Mouse (Mus musculus) brain, embryonic 18.5 days (tissue): ENCODE measurements around the gene Id2.

Experiments
- DNase-seq: peaks from one replicate; pipeline ENCODE4 v3.0.0-alpha.2; 2012; ENCODE audit warnings: low read depth, low spot score

The Id2 gene

GRCm38 (mm10) chr12:25097052-25097209, at the start of gene Id2:
TSS of gene Id2 (minus strand) at chr12:25097140.
- DNase-seq = no peak

DNA sequence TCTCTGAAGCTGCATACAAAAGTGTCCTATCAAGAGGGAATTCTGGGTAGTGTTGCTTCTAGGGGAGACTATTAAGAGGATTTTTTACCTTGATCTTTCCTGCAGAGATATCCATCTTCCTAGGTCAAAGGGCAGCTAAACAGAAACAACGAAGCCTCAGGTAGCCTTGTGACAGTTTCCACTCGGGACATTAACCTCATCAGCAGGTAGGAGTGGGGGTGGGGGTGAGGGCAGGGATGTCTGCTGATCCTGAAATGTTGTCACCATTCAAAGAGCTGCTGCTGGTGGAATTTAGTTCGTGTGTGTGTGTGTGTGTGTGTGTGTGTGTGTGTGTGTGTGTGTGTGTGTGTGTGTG, 48.4 kb upstream of the Id2 start:
- no peak for DNase-seq

GRCm38 (mm10) chr12:25144591-25145343, 47.8 kb upstream of the Id2 start:
- DNase-seq = no peak

DNA sequence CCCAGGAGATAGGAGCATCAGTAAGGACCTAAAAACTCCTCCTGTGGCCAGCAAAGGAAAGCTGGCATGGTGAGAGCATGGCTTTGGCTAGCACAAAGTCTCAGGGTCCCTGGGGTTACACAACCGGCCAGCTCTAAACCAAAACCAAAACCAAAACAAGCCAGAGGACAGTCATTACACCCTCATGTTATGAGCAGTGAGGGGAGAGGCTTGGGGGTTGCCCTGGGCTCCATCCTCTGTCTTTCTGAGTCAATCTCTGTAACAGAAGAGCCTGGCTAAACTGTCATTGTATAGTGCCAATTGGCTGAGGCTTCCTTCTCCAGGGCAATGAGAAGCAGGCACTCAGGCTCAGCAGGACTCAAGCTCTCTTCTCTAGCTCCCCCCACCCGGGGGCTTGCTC, 46.6 kb upstream of the Id2 start:
- DNase-seq = no peak

DNA sequence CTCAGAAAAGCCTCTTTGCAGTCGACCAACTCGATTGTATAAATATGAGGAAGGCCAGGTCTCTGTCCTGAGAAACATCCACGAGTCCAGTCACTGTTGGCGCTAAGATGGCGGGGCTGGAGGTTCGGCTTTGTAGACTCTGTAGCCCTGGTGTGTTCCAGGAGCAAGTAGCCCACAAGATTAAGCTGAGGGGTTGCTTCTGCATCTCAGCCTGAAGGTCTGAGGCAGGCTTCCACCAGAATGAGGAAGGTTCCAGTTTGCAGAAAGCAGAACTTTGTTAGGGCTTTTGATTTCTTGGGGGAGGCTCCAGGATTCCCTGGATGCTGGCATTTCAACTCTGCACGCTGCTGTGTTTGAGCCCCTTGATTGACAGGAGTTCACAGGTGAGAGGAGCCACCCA, 45.3 kb upstream of the Id2 start:
- no peak for DNase-seq

GRCm38 (mm10) chr12:25141311-25141710, 44.4 kb upstream of the Id2 start:
- no peak for DNase-seq

DNA sequence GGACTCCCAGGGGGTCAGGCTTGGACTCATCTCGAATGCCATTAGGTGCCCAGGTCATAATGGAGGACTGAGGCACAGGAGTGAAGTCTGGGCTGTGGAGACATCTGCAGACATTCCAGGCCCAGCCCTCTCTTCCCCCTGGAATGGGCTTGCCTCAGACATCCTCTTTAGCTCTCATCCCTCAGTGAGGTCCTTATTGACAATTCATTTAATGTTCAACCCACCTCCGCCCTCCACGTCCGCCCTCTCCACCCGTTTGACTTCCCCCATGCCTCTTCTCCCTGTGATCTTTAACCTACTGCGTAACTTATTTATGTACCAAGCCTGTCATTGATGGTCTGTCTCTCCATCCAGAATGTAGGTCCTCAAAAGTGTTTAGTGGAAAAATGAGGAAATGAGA, 43.2 kb upstream of the Id2 start:
- DNase-seq = no peak

DNA sequence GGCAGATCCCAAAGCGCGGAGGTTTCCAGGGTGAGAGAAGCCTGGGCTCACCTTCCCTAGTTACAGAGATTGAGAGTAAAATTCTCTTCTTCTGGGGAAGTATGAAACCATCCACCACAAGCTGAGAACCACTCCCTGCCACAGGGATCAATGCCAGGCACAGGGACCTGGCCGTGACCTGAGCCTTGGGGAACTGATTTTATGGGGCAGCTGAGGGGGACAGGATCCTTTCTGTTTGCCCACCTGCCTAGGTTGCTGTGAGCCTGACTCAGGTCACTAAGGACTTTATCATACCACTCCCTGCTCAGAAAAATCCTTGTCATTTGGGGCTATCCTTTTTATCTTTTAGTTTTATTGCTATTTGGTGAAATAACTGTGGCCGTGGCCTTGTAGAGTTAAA, 41.7 kb upstream of the Id2 start:
- no peak for DNase-seq

DNA sequence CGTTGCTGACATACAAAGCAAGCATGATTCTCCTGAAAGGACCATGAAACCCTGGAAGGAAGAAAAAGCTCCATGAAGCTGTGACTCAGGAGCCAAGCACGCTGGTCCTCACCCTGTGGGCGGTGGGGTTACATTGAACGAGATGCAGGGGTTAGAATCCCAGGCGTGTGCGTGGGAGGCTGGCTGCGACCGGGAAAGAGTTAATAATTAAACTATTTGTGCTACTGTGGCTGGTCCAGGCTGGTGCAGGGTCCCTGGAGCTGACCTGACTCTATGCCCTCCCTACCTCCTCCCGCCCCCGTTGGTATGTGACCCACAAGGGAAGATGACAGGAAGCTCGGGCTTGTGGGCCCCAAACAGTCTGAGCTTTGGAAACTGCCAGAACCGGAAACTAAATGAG, 35.1 kb upstream of the Id2 start:
- DNase-seq = no peak

- DNase-seq = no peak
Measured at GRCm38 (mm10) chr12:25127629-25128028, 30.7 kb upstream of the Id2 start.

GRCm38 (mm10) chr12:25126228-25126627, 29.3 kb upstream of the Id2 start:
- no peak for DNase-seq

- DNase-seq = no peak
Measured at GRCm38 (mm10) chr12:25125239-25125776, 28.4 kb upstream of the Id2 start.

DNA sequence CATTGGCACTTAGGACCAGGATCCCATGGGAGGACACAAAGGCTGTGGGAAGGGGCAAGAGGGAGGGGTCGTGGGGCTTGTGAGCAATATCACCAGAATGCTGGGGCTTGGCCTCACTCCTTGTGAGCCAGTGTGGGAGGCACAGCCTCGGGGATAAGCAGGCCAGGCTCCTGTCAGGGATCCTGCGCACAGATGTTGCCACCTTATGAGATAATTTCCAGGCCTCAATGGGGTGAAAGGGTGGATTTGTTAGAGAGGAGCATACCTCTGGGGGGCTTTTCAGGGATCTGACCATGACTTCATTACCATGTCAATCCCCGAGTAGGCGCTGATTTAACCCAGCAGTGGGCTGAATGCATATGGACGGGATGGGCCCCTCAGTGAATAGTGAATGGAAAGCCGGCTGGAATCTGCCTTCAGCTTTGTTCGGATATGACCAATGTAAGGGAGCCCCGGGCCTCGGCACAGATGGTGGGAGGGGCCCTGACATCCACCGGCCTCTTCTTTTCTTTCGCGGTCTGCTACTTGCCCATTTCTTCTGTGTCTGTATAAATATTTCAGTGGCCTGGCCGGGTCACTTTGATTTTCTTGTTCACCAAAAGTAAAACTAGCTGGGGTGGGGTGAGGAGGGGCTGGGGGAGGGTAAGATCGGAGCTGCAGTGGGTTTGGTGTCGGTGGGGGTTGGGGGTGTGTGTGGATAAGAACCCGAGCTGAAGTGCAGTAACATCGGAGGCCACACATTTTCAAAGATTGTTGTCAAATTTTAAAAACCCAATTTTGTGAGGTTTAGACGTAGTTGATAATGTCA, 27.7 kb upstream of the Id2 start:
- no peak for DNase-seq

DNA sequence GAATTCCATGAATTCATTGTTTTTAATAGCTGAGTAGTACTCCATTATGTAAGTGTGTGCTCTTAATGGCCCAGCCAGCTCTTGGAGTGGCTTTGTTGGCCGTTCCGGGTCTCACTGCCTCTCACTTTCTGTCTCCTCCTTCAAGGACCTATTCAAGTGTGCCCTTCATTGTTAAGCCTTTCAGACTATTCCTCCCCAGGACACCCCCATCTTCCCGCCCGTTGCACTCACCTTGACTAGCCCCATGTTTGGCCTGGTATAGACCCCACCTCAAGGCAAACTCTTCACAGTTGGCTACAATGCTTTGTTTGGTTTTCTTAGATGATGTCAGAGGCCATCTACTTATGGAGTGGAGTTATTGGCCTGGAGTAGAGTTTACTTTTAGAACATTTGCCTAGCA, 23.8 kb upstream of the Id2 start:
- no peak for DNase-seq

DNA sequence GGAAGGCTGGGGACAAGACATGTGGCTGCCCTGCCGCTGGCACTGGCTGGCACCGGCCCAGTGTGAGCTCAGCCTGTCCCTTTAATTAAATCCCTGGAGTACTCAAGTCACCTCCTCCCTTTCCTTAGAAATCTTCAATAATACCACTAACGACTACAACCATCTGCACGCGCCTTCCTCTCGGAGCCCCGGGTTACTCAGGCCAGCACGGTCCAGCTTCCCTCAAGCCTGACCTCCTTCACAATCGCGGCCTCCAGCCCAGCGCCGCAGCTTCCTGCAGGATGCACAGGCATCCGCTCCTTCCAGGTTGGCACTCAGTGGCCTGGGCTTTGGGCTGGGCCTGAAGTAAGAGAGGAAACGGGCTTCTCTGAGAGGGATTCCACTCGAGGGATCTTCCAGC, 22.3 kb upstream of the Id2 start:
- DNase-seq = no peak

GRCm38 (mm10) chr12:25117856-25118511, 21.0 kb upstream of the Id2 start:
- DNase-seq = no peak

DNA sequence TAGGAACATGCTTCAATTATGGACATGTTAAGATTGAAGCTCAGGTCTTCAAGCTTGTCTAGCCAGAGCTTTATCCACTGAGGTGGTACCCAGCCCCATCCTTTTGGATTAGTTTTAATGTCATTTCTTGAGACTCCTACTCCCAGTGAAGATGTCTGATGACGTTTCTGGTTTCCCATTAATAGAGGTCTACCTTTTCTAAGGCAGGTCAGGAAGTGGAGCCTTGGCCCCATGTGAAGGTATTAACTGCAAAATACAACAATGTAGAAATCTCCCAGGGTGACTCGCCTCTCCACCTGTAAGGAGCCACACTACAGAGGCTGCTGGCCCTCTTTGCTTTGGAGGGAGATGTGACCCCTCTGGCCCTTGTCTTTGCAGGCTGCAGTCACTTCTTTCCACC, 19.2 kb upstream of the Id2 start:
- no peak for DNase-seq

DNA sequence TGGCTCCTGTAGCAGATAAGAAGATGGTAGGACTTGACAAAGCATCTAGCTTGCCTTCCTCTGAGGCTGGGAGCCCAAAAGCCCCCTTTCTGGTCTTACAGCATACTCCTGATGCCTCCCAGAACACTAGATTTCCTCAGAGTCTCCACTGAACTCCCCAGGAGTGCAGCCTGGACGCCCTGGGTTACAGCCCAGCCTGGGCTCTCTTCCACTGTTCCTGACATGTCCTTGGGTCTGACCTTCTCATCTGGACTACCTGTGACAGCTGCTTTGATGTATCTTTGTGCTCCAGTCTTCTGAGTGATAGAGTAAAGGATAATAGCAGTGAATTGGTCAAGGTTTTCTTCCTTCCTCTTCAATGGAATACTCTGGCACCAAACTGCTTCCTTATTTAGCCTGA, 17.5 kb upstream of the Id2 start:
- no peak for DNase-seq

- DNase-seq = no peak
Measured at GRCm38 (mm10) chr12:25113357-25113756, 16.4 kb upstream of the Id2 start.

- DNase-seq = no peak
Measured at GRCm38 (mm10) chr12:25112806-25113205, 15.9 kb upstream of the Id2 start.

GRCm38 (mm10) chr12:25110682-25111078, 13.7 kb upstream of the Id2 start:
- no peak for DNase-seq

DNA sequence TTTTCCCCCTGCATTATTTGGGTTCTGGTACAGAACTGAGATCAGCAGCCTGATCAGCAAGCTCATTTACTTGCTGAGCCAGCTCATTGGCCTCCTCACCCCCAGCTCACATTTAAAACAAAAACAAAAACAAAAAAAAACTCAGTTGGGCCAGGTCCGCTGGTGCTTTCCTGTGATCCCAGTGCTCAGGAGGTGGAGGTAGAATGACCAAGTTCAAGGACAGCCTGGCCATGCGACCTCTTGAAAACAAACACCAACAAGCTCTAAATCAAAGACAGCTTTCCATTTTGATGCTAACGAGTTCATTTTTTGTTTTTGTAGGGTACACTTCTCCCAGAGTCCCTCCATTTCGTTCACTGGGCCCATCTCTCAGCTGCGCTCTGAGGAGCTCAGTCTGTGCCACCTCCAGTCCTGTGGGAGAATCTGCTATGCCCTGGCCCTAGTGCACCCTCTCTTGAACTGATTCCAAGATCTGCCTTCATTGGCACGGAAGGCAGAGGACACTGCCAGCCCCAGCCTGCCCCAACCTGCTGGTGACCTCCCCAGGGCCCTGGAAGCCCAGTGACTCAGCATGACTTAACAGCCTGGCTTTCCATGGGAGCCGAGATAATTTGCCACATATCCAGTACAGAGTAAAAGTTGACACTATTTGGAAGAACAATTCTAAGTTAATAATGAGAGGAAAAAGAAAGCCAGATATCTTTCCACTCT, 13.2 kb upstream of the Id2 start:
- no peak for DNase-seq
